Mouse (Mus musculus): ENCODE results near the gene 4930426L09Rik.

DNA sequence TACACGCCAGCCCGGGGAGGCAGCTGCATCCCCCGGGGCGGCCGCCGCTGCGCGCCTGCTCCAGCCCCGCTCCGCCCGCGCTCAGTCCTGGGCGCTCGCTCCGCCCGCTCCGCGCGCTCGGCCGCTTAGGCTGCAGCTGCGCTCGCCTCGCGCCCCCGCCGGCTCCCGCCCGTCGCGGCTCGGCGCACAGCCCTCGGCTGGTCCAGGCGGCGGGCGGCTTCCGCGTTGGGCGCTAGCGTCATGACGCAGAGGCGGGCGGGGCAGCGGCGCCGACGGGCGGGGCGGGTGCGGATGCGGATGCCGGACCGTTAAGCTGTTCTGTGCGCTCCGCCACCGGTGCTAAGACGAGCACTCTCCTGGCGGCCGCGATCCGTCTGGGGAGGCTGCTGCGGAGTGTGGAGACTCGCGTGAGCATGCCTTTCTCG, at the start of gene 4930426L09Rik, which contains the start of gene Pip4k2a:
- TF ChIP-seq CTCF (IDR thresholded peaks at IDR 0.05; ENCODE audit: low read depth, low read length) (no peak), POLR2A (IDR thresholded peaks at IDR 0.05; ENCODE audit: insufficient read depth, low read length) (peak; percentile 79), EP300 (IDR thresholded peaks at IDR 0.05; ENCODE audit: insufficient read depth, low read depth, low read length) (no peak)

Data from ES-Bruce4 (cell line).